ENCODE assay signal across 24 mouse cellular contexts in the genomic region with DNA sequence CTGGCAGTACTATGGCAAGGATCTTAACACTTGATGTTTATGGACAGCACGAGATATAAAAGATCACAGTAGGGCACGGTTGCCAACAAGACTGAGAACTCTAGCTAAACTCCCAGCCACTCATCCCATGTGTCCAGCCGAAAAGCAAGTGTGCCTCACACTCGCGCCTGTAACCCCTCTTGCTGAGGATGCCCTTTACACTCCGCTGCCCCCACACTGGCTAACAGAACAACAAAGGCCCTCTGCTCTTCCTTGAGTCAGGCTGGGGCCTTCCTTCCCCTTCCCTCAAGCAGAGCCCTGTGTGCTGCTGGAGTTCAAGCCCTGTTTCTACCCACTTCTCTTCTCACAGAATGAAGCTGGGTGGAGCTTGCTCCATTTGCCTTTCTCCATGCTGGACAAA.
A peak's percentile ranks its signal among the peaks of the same experiment; 100 is the strongest.
DNase-seq lines count a peak whose midpoint lies in the region; ATAC-seq and TF ChIP-seq lines count a peak whose summit lies in the region.
"Had no signal": no experiment of that assay in that cellular context is flagged by ENCODE, and none has a peak within 500 bp of the region (broad histone marks: within the 10 kb centered on the region; RNA-seq: fewer than 3 reads in every experiment).

No protein-coding gene starts in this region.

- DNase-seq in embryo, embryonic 10 days (ENCODE audit: low spot score) = peak; percentile 39
- no peak for DNase-seq in embryo, embryonic 9.5 days (ENCODE audit: extremely low spot score)
- peak; percentile 18 for DNase-seq in kidney, postnatal 0 days (ENCODE audit: low spot score)
- DNase-seq in kidney, adult 8-10 months = no peak
- DNase-seq in neural tube, embryonic 11.5 days (ENCODE audit: low spot score) = peak; percentile 40
- DNase-seq in neural tube, embryonic 10.5 days (ENCODE audit: extremely low spot score, low spot score) = no peak
- DNase-seq in left cerebral cortex, postnatal 36 days (ENCODE audit: low spot score in 2 of 2) = no peak
- DNase-seq: adrenal gland, postnatal 10 days; cerebellum, adult 8-10 months; gastrocnemius, postnatal 10 days; heart, postnatal 10 days; kidney, adult 2 months; lung, postnatal 4 days; right cerebral cortex, adult 18-20 months; right cerebral cortex, postnatal 4 days; thymus, adult 18-20 months; thymus, postnatal 36 days had no signal

- H3K27me3 ChIP-seq in kidney, postnatal 0 days (ENCODE audit: insufficient read depth, low read length) = no peaks in the 10 kb centered on the region
- H3K27me3 ChIP-seq in neural tube, embryonic 11.5 days (ENCODE audit: control insufficient read depth, insufficient read depth, low read length) = no peaks in the 10 kb centered on the region
- H3K27me3 ChIP-seq: embryonic facial prominence, embryonic 13.5 days; forebrain, embryonic 15.5 days; heart, embryonic 12.5 days; hindbrain, embryonic 13.5 days; neural tube, embryonic 12.5 days had no signal

- no peak overlapping the region for H3K4me2 ChIP-seq in kidney, postnatal 0 days (ENCODE audit: low read length)
- no peak overlapping the region for H3K4me2 ChIP-seq in neural tube, embryonic 11.5 days (ENCODE audit: low read depth)
- H3K4me2 ChIP-seq: embryonic facial prominence, embryonic 13.5 days; forebrain, embryonic 15.5 days; heart, embryonic 12.5 days; hindbrain, embryonic 13.5 days; neural tube, embryonic 12.5 days had no signal

- 46% methylated on average over 6 of the region's 6 CpGs for WGBS in kidney, postnatal 0 days
- WGBS in neural tube, embryonic 11.5 days = 66% methylated on average over 6 of the region's 6 CpGs

- intact Hi-C loops in left cerebral cortex, postnatal 36 days (cut with DNase I) = no loop called here

- no peak overlapping the region for H3K27ac ChIP-seq in kidney, postnatal 0 days
- H3K27ac ChIP-seq in neural tube, embryonic 11.5 days (ENCODE audit: low read depth, low read length) = no peak overlapping the region
- H3K27ac ChIP-seq: embryonic facial prominence, embryonic 13.5 days; forebrain, embryonic 15.5 days; hindbrain, embryonic 13.5 days; neural tube, embryonic 12.5 days had no signal

- H3K36me3 ChIP-seq in kidney, postnatal 0 days (ENCODE audit: insufficient read depth, low read length) = no peaks in the 10 kb centered on the region
- no peaks in the 10 kb centered on the region for H3K36me3 ChIP-seq in neural tube, embryonic 11.5 days (ENCODE audit: control insufficient read depth, insufficient read depth, low read length)
- H3K36me3 ChIP-seq: embryonic facial prominence, embryonic 13.5 days; forebrain, embryonic 15.5 days; heart, embryonic 12.5 days; hindbrain, embryonic 13.5 days; neural tube, embryonic 12.5 days had no signal

- H3K9ac ChIP-seq in kidney, postnatal 0 days (ENCODE audit: low read depth, low read length) = no peak overlapping the region
- H3K9ac ChIP-seq in neural tube, embryonic 11.5 days (ENCODE audit: low read length) = no peak overlapping the region
- H3K9ac ChIP-seq: embryonic facial prominence, embryonic 13.5 days; forebrain, embryonic 15.5 days; heart, embryonic 12.5 days; hindbrain, embryonic 13.5 days; neural tube, embryonic 12.5 days had no signal

- no peaks in the 10 kb centered on the region for H3K9me3 ChIP-seq in kidney, postnatal 0 days (replicated peaks; ENCODE audit: low read length)
- no peaks in the 10 kb centered on the region for H3K9me3 ChIP-seq in neural tube, embryonic 11.5 days (ENCODE audit: control insufficient read depth, low read length)
- H3K9me3 ChIP-seq: embryonic facial prominence, embryonic 13.5 days; forebrain, embryonic 15.5 days; heart, embryonic 12.5 days; hindbrain, embryonic 13.5 days; neural tube, embryonic 12.5 days had no signal

- TF ChIP-seq CTCF in kidney, postnatal 0 days (IDR thresholded peaks at IDR 0.05; ENCODE audit: low read depth) = no peak

- H3K4me3 ChIP-seq in kidney, postnatal 0 days (replicated peaks; ENCODE audit: low read depth, low read length) = no peak overlapping the region
- H3K4me3 ChIP-seq in neural tube, embryonic 11.5 days (ENCODE audit: low read depth, low read length) = no peak overlapping the region
- H3K4me3 ChIP-seq: embryonic facial prominence, embryonic 13.5 days; erythroblast, embryonic 14.5 days; forebrain, embryonic 15.5 days; heart, embryonic 12.5 days; hindbrain, embryonic 13.5 days; neural tube, embryonic 12.5 days had no signal

- peaks cover 22% of the 10 kb centered on the region for H3K4me1 ChIP-seq in kidney, postnatal 0 days (replicated peaks; ENCODE audit: insufficient read depth, low read length)
- H3K4me1 ChIP-seq in neural tube, embryonic 11.5 days (ENCODE audit: control insufficient read depth, insufficient read depth, low read length) = no peaks in the 10 kb centered on the region

- no peak for ATAC-seq in kidney, postnatal 0 days (replicated peaks; ENCODE audit: low FRiP score, low read depth)
- no peak for ATAC-seq in neural tube, embryonic 11.5 days (ENCODE audit: insufficient read depth, low FRiP score, low TSS enrichment)
- ATAC-seq: forebrain, embryonic 15.5 days; inflammation-experienced regulatory T-cells, adult 6 months had no signal

Comparison
In these comparisons a context has a peak if more than half of its experiments do, and no peak if none do; other contexts are left out.
1. DNase-seq: peak in embryo, embryonic 10 days (single experiment), kidney, postnatal 0 days (single experiment) and neural tube, embryonic 11.5 days (single experiment); none in embryo, embryonic 9.5 days (single experiment), kidney, adult 8-10 months (0 of 2), neural tube, embryonic 10.5 days (single experiment) and left cerebral cortex, postnatal 36 days (0 of 2).